Mouse (Mus musculus) right cerebral cortex, postnatal 4 days (tissue): ENCODE data around the gene Psd.

ENCODE experiments used
- DNase-seq: peaks from one replicate; pipeline ENCODE4 v3.0.0-alpha.2; 2022

Gene Psd

DNA sequence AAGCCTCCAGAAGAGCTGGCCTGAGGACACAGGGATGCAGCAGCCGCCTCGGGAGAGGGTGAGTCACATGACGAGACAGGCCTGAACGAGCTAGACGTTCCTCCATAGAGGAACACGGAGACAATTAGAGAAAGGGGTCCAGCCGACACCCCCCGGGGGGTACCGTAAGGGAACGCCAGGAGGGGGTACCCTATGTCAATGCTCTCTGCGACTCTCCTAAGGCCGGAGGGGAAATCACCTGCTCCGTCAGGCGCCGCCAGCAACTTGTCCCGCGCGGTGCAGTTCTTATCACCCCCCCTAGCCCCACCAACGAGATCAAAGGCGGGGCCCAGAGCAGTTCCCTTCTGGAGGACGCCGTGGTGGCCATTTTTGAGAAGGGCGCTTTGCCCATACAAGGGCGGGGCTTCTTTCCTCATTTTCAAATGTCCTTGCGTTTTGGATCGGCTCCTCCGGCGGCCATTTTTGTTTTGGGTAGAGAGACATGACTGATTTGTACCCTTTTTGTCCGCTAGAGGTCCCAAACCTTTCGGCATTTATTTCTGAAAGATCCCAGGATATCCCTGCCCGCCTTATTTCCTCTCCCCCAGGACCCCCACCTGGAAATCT is 11.5 kb upstream of the Psd start, which contains the start of gene Cuedc2:
Gene Cuedc2 (minus strand): TSS at position 372 of the 606 bp plus-strand sequence.
- peak; percentile 96 for DNase-seq

- no peak for DNase-seq
These were observed 10.9 kb upstream of the Psd start for GRCm38 (mm10) chr19:46337719-46338330.

DNA sequence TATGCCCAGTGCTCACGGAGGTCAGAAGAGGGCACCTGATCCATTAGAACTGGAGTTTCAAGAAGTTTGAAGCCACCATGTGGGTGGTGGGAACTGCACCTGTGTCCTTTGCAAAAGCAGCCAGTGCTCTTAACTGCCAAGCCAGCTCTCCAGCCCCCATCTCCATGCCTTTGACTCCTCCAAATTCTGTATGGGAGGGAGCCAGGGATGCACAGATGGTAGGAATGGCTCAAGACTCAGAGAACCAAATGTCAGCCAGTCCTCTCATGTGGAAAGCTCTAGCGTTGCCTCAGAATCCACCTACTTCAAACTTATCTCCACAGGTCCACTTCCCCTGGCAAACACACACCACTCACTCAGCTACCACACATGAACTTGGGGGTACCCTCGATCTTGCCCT is 7.0 kb upstream of the Psd start:
- no peak for DNase-seq

DNA sequence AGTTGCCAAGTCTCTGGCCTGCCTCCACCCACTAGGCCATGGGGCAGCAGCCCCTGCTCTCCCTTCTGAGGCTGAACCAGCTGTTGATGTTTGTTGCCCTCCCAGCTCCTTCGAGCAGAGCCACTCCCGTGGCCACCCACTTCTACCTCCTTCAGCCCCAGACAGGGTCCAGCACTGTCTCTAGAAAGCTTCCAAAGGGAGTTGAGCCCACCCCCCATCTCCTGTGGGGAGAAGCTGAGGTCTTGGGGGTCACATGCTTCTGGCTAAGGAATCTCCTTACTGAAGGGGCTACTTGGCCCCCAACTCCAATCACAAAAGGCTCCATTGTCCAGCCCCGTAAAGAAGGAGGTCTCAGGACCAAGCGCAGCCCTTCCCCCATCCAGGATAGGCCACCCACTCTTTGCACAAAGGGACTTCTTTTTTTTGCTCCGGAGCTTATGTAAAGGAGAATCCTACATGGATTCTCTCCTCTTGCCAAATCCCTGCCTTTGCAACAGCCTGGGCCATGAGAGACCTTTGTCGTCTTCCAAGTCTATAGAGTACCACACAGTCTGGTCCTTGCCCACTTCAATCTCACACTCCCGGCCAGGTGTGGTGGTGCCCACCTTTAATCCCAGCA is 5.9 kb upstream of the Psd start:
- DNase-seq: no peak

DNA sequence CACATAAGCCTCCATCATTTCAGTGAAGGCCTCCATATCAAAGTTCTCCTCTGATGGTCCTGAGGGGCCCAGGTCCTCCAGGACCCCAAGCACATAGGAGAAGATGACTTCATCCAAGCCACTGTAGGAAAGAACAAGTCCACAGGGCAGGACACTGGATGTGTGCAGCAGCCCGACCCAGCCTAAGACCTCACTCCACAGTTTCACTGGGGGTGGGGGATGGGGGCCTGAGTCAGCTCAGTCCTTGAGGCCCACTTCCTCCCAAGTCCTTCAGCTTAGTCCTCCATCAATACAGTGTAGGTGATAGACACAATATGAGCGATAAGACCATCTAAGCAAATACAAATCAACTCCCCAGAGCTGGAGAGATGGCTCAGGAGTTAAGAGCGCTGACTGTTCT is 5.0 kb upstream of the Psd start:
- DNase-seq: peak; percentile 13

- no peak for DNase-seq
These were observed 4.4 kb upstream of the Psd start for GRCm38 (mm10) chr19:46331326-46331725.

DNA sequence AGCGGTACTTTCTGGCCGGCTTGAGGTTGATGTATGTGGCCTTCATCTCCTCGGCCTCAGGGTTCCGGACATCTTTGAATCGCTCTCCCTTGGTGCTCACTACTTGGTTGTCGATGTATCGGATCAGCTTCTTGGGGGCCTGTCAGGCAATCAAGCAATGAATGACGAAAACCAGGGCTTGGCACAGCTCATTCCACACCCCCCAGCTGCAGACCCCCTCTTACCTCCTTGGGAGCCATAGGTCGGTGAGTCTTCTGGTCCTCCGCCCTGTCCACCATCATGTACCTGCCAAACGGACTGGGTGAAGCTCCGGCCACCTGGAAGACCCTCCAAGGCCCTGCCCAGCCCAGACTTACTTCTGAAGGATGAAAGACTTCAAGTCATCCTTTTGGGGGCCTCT is 3.7 kb upstream of the Psd start:
- DNase-seq: no peak

- DNase-seq: peak; percentile 75
These were observed 3.0 kb upstream of the Psd start for GRCm38 (mm10) chr19:46329951-46330350.

DNA sequence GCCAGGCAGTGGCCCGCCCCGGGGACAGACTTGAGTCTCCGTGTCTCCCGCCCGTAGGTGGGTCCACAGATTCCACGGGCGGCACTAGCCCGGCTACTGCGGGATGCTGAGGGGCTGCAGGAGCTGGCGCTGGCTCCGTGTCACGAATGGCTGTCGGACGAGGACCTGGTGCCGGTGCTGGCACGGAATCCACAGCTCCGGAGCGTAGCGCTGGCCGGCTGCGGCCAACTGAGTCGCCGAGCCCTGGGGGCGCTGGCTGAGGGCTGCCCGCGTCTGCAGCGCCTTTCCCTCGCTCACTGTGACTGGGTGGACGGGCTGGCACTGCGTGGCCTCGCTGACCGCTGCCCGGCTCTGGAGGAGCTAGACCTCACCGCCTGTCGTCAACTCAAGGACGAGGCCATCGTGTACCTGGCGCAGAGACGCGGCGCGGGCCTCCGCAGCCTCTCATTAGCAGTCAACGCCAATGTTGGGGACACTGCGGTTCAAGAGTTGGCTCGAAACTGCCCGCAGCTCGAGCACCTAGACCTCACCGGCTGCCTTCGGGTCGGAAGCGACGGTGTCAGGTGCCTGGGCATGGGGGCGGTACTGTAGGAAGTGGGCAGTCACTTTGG is 2.2 kb upstream of the Psd start:
- no peak for DNase-seq

DNA sequence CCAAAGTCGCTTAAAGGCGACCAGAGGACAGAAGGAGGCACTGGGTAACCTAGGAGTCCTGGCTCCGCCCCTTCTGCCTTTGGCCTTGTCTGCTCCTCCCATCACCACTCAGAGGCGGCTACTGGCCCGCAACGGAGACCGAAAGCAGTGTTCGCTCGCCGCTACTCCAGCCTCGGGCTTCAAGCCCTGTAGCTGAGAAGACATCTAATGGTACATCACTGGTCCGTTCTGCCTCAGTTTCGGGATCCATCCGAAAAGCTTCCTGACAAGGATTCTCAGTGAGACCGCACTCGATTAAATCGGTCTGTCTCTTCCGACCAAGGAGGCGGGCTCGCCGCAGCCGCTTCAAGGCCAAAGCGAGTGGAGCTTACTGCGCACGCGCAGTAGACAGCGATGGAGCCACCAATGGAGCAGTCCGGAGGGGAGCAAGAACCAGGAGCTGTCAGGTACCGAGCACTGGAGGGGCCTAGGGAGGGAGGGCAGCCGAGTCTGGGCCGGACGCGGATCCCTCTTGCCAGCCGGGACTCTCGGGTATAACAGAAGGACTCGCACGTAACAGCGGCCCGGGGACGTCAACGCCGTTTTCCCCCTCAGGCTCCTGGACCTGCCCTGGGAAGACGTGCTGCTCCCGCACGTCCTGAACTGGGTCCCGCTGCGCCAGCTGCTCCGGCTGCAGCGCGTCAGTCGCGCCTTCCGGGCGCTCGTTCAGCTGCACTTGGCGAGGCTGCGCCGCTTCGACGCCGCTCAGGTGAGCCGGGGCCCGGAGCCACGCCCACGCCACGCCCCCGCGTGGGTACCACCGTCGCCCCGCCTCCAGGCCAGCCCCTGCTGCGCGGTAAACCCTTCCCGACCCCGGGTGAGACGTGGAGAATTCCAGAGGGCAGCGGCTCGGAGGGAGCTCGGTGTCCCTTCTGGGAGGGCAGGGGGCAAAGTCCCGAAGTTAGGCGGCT is 1.4 kb upstream of the Psd start, which contains the start of gene Fbxl15:
Gene Fbxl15 (plus strand): TSS at position 104 of the 950 bp plus-strand sequence.
- DNase-seq: peak; percentile 92

DNA sequence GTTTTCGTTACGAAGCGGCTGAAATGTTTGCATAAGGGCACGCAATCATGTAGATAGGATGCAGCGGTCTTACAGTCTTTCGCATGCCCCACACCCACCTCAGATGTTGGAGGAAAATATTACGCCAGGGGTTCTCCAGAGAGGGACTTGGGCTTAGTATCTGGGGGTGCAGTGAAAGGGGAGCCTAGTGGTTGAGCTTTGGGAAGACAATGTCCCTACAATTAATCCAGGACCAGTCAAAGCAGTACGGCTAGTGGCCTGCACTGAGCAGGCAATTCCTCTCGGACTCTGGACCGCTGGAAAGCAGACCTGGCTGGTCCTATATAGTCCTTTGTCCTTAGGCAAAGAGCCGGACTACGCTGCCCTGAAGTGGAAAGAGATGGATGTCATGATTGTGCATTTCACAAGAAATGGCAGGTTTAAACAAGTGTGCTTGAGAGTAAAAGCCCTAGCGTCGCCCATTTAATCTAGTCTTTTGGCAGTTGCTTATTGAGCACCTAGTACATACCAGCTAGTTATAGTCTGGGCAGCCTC is 642 bp upstream of the Psd start:
- peak; percentile 16 for DNase-seq

GRCm38 (mm10) chr19:46326019-46326755 is 769 bp downstream of the Psd start:
- DNase-seq: peak; percentile 57

- DNase-seq: no peak
These were observed 2.0 kb downstream of the Psd start for GRCm38 (mm10) chr19:46324918-46325317.

DNA sequence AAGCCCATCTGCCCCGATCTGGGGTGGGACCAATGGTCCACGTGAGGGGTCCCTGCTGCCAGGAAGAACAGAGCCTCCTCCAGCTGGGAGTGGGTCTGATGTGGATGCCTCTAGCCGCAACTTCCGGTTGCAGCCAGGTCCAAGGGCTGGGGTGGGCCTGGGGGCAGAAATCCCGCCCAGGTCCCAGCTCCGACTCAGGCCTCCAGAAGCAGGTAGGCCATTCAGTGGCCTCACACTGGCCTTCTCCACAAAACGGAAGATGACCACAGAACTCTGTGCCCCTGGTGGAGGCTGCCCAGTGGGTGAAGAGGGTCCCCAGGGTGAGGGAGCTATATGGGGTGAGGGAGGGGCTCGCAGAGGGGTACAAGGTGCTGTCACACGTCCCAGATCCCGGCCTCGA is 2.6 kb downstream of the Psd start:
- DNase-seq: no peak

DNA sequence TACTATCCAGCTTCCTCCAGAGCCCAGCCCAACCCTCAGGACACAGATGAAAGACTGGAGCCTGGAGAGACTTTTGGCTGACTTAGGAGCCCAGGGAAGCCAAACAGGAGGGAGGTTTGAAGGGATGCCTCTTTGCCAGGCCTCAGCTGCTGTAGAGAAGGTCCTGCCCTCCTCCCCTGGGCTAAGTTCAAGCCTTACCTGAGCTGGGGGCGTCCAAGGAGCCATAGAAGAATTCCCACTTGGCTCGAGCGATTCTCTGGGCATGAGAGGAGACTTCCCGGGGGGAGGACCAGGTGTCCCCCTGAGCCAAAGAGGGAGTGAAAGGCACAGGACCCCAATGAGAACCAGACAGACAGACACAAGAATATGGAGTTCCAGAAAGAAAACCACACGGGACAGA is 3.2 kb downstream of the Psd start:
- DNase-seq: no peak

- DNase-seq: peak; percentile 25
These were observed 3.9 kb downstream of the Psd start for GRCm38 (mm10) chr19:46322996-46323572.

- DNase-seq: peak; percentile 13
These were observed 4.6 kb downstream of the Psd start for GRCm38 (mm10) chr19:46322144-46322995.

DNA sequence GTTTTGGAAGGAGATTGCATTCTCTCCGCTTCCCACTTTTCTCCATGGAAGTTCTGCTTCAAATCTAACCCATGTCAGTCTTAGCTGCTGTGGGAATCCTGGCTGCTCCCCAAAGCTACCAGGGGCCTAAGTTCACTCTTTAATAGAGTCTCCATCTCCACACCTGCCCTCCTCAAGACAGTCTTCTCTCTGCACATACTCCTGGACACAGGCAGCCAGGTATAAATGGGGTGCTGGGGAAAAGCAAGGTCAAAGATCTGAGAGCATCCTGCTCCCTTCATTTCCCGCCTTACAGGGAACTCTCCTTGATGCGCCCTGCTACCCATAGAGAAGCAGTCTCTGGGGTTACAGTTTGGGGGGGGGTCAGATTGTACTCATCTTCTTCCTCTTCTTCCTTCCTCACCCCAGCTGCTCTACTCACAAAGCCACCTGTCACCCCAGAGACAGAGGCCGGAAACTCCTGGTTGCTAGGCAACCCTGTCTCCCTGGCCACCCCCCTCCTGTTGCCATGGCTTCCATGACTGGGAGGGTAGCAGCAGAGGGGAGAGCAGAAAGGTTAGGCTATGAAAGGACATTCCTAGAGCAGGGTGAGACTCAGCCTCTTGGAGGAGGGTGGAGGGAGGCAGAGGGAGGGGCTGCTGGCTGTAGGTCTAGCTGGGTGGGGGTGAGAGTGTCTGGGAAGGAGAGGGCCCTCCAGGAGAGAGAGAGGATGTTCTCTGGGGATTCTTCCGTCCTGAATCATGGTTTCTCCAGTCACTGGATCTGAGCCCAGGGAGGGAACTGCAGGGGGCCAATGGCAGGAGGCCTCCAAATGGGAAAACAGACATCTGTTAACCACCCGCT is 5.6 kb downstream of the Psd start:
- peak; percentile 37 for DNase-seq

DNA sequence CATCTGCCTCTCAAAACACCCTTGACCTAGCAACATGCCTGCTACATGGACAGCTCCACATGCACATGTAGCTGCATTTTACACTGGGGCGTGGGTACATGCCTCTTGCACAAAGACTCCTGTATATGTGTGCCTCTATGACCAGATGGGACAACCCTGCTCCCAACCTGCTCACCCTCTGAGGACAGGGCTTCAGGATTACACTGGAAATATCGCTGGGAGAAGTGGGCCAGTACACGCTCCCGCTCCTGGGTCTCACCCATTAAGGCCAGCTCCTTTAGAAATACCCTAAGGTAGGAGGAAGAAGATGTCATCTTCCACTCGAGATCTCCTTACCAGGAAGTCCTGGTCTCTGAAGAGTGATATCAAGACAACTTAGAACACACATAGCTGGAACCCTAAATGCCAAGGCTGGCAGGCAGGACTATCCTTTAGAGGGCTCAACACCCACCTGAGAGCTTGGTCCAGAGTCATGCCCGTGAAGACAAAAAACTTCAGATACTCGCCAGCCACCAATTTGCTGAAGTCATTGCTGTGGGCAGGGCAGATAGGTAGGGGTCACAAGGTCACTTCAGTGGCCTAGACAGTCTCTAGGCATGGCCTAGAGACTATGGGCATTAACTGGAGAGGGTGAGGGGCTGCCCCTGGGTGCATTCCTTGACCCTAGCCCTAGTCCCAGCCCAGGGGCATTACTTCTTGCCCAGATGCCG is 6.7 kb downstream of the Psd start:
- DNase-seq: no peak
